Mouse (Mus musculus) MN1 (cell line): ENCODE measurements at regions not wholly inside any gene's neighbourhood (a gene's known extent, or its start where the extent isn't known, plus 50 kb on each side); places are given as distances from the start of the nearest gene placed in this dataset.

Experiments
- DNase-seq: peaks from one replicate; pipeline ENCODE4 v3.0.0-alpha.2; 2016; ENCODE audit warnings: low spot score

DNA sequence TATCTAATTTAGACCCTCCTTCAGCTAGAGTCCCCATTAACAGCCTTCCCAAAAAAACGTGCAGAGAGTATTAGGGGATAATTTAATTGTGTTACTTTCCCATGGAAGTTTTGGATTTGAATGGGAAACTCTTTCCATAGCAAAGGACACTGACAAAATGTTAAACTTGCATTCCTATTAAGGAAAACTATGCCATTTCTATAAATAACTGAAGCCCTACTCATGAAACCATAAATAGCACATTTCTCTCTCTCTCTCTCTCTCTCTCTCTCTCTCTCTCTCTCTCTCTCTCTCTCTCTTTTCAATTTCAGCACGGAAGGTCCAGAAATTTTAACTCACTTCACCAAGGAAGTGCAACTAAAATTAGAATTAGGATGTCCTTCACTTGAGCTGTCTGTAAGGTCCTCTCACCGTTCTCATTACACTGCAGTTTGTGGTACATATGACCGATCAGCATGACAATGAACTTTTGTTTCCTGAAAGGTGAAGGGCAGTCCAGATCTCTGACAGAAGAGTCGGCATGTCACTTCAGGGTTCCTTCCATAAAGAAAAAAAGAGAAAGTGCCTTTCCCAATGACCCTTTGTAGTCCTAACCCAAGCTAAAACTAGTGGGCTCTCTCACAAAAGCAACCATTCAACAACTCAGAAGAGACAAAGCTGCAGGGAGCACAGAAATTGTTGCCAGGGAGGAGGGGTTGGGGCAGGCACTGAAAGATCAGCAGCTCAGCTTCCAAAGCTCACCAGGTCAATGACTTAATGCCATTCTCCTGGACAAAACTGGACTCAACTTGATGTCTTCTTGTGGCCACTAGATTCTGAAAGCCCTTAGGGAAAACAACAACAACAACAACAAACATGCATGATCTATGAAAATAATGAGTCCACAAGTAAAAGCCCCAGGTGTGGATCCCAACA is 696.9 kb downstream of the Diaph3 start:
- DNase-seq, result no peak

DNA sequence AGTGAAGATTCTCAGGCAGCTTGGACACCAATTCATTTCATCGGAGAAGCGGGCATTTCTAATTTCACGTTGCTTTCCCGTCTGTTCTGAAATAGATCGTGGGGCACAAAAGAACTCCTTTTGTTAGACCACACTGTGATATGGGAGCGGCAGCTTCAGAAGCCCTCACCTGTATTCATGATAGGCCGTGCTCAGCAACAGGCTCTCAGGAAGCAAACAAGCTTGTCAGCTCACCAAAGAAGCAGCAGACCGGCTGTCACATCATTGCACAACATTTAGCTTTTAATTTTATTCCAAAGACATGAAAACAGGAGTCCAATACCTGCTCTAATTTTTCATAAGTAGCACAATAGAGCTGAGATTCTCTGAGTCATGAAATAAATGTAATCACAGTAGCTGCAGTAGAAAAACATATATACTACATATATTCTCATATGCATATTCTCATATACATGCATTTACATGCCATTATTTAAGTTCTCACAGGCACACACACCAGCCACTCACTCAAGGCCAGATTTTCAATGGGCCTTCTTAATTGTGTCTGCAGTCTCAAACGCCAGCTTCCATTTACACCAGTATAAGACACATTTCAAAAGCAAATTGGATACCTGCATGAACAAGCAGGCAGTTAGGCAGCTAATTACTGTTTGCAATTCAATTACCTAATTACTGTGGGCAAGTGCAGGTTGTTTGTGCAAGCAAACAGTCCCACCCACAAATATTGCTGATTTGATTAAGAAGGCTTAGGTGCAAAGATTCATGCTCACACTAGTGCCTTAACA is 698.9 kb downstream of the Diaph3 start:
- no peak for DNase-seq

DNA sequence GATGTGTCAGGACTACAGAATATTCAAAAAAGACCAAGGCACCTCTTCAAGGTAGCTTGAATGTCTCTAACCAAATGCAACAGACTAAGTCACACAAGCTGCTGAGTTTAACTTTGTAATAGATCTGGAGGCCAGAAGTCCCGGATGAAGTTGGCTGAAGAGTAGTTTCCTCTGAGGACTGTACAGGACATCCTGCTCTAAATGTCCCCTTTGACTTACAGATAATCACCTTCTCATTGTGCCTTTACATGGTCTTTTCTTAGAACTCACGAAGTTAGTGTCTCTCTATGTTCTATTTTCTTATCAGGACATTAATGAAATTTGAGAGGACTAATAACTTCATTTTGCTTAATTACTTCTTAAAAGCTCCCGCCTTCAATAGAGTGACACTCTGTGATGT is 703.7 kb downstream of the Diaph3 start:
- DNase-seq, result no peak

DNA sequence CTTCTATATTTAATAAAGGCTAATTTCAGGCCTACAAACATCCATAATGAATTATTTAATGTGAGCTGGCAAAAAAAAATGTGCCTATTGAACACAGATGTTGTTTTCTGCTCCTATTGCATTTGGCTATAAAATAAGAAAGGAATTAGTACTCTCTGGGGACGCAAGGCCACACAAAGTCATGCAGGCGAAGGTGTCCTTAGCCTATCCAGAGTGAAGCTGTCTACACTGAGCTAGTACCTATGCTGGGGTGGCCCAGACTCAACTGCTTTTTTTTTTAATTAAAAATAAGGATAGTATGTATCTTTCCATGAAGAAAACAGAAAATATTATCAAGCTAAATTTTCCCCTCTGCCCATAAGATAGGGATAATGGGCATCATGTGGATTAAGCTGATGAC is 705.7 kb downstream of the Diaph3 start:
- no peak for DNase-seq

DNA sequence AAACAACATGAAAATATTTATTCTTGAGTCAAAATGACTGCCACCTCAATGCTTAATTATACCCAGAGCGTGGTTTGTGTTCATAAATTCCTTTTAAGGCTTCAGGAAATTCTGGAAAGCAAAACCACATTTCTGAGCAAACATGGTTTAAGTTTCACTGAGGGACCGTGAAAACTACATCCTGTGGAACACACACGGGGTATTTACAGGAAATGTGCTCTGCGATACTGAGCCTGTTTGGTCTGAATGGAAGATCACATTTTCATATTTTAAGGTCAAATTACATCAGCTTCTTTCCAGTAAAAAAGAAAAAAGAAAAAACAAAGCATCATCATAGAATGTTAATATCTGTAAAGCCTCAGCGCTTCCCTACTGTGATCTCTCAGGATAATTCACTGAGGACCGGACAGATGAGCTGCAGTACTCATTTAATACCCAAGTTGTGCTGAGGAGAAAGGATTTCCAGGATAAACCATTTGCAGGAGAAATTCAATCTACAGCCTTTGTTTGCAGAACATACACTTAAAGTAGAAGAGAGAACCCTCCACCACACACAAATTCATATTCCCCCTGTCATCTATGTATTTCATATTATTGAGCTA is 709.7 kb downstream of the Diaph3 start:
- no peak for DNase-seq

DNA sequence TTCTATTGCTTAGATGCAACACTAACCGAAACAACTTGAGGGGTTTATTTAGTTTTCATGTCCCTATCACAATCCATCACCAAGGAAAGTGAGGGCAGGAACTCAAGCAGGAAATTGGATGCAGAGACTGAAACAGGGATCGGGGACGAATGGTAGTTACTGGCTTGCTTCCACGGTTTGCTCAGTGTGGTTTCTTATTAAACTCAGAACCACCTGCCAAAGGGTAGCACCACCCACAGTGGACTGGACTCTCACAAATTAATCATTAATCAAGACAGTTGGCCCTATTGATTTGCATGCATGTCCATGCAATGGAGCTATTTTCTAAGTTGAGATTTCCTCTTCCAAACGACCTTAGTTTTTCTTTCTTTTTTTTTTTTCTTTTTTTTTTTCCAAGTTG is 719.2 kb downstream of the Diaph3 start:
- no peak for DNase-seq

DNA sequence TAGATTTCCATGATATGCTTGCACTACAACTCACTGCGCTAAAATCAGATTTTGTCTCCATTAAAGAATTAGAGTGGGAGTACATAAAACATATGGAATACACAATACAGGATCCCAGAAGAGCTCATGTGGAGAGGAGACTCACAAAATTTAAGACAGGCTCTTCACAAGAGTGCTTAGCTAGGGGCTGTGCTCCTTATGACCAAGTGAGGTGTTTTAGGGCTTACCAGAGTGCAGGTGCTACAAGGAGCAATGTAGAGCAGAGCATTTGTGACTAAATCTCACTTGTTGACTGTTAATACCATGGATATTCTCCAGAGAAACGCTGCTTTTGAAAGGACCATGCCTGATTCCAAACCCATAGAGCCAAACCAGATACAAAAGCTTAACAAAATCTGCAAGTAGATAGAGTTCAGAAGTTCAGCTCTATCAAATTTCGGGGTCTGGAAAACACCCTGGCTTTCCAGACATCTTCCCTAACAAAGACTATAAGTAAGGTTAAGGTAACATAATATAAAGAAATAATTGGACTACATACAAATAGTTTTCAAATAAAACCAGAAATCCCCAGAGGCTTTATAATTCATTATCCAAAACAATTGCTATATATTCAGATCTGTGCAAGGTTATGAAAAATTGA is 721.0 kb downstream of the Diaph3 start:
- no peak for DNase-seq

DNA sequence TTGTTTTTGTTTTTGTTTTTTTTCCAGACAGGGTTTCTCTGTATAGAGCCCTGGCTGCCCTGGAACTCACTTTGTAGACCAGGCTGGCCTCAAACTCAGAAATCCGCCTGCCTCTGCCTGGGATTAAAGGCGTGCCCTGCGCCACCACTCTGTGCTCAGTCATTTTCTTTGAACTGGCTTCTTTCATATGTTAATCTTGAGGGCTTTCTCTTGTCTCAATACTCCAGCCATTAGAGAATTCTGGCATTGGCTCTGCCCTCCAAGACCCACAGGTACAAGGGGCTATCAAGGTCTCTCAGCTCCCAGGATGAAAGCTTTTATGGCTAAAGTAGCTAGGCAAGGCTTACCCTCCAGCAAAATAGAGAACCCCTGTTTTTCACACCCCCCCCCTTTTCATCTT is 744.2 kb downstream of the Diaph3 start:
- DNase-seq, result no peak

DNA sequence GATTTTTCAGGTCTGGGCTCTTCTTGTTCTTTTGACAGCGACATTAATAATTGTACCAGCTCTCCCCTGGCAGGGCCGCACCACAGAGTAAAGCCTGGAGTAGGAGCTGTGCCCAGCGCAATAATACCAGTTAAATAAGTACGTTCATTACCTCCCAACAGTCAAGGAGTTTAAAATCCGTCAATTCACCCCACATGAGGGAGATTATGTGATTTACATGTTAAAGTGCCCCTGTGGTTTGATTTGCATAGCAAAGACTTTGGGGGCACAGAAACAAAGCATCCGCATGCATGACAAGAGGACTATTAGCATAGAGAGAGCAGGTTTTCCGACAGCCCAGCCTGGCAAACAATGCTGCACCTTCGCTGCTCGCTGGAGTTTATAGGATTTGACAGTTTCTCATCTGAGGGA is 745.1 kb downstream of the Diaph3 start:
- DNase-seq, result no peak

DNA sequence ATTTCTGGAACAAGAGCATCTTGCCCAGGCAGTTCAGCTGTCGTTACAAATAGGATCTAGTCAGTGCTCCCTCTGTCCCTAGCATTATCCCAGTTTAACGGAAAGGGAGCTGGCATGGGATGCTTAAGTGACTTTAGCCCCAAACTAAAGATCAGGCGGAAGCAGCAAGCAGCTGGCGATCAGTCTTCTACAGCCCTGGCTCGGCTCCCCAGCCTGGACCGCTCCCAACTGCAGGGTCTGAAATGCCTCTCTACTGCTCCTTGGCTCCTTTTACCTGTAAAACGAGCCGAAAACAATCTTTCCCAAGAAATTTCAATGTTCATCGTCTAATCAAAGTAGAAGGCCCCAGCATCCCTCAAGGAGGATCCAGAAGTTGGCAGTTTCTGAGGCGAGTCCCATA is 745.5 kb downstream of the Diaph3 start:
- DNase-seq, result no peak

DNA sequence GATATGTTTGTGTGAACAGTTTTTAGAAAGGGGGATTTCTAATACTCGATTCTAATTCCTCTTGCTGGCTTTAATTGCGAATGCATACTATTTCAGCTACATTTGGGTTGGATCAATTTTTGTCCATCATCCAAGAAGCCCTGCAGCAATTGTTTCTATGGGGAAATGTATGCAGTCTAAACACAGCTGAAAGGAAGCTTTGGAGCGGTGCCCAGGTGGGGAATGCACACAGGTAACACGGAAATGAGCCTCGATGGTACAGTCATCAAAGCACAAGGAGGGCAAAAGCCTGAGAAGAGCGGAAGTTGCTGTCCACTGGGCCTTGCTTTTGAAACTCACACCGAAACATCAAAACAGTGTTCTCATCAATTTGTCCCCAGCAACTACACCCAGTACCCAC is 746.0 kb downstream of the Diaph3 start:
- no peak for DNase-seq

DNA sequence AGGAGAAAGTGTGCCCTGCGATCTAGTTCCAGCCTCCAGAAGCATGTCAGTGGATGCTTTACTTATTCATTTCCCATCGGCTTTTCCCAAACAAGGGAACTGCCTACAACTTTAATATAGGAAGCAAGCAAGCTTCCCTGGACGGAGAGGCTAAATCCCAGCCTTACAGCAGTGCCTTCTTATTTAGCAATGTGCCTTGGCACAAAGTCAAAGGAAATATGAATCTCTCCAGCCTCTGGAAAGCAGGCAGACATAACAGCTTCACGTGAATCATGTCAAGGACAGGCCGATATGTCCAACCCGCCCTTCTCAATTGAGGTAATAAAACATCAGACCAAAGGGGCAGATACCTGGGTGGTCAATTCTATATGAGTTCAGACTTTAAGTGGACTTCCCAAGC is 755.9 kb downstream of the Diaph3 start:
- DNase-seq, result no peak

DNA sequence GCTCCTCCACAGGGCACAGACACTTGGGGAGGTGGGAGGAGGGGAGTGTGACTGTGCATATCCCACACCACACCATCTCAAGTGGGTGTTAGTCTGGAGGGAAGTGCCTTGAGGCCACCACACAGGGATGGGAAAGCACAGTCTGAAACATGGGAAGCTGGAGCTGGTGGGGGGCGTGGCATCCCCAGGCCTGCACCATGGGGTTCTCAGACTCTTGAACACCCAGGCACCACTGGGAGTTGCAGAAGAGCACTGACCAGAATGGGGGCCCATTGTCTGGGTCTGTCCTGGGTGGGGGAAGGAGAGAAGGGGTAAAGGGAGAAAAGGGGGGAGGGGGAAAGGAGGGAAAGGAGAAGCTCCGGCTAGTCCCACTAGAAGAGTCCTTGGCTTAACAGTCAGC is 776.0 kb downstream of the Diaph3 start:
- DNase-seq, result no peak

DNA sequence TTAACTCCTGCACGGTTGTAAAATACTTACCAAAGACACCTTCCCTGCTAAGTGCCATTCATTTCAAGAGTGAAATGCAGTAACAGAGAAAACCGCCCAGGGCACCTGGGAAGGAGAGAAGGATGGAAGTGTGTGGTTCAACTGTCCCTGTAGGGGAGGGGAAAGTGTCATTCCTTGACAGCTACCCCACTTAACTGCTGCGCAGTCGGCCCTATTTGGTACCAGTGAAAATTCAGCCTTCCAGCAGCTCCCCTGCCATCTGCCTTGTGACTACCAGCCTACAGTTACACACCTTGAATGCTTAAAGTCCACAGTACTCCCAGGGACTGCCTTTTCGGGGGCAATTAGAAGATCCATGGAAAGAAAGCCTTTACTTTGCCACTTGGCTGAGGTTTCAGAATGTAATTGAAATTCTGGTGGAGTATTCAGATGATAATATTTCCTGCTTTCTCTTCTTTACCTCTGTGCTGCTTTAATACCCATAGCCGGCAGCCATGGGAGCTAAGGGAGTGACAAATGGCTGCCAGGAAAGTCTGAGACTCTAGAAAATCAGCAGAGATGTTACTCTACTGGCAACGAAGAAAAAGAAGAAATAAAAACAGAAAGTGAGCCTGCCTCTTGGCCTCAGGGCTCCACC is 780.5 kb downstream of the Diaph3 start:
- DNase-seq, result no peak

DNA sequence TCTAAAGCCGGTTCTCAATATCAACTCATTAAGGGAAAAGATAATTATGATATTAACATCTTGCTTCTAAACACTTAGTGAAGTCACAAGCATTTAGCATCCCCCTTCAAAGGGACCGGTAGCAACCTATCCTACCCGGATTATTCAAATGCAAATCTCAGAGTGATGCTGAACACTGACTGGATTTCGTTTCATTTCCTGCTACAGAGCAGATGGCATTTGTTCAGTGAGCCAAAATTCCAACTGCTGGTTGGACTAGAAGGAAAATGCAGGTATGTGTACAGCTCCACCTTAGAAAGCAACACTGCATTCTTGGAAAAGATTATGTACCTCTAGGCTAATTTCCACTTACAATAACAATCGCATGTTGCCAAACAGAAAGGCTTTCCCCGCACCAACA is 782.5 kb downstream of the Diaph3 start:
- no peak for DNase-seq

DNA sequence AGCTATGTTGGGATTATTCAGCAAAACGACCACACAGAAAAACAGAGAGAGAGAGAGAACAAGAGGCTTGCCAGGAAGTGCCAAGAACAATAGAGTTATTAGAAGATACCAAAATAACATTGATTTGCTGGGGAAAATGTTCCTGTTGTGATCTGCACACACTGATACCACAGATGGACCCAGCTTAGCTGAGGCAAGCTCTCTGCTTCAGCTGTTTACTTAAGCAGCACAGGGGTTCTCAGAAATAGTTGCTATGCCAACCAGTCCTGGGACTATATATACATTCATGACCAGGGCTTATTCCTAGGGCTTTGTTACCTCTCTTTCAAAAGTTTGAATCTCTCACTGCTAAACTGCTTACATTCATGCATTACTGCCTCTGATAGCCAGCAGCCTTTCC is 790.5 kb downstream of the Diaph3 start:
- no peak for DNase-seq

DNA sequence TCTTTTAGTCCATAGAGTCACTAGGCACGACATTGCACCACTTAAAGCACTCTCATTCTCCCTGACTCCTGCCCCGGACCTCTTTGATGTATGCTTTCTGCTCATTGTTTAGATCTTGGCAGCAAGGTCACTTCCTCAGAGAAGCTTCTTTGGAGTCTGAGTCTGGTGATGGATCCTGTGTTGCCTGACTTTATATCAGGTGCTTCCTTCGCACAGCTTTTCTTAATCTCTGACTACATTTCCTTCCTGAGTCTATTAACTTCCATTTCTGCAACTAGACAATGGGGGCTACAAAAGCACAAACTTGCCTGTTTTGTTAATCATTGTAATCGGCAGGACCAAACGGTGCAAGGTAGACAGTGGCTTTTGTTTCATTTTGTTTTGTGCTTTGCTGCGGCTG is 802.0 kb downstream of the Diaph3 start:
- DNase-seq, result no peak

DNA sequence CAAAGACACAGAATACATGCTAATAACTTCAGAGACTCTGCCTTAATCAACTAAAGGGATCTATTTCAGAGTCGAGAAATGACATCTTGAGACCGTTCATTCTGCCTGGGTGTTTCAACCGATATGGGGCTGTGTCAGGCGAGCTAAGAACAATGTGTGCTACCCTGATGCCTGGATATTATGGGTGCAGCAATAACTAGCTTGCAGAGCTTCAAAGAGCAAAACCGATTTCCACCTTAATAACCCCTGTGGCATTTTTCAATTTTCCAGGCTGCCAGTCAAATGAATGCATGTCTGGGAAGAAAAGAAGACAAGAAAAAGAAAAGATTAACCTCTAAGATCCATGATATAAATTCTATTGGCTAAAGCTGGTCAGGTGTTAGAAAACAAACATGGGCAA is 804.0 kb downstream of the Diaph3 start:
- DNase-seq, result no peak

DNA sequence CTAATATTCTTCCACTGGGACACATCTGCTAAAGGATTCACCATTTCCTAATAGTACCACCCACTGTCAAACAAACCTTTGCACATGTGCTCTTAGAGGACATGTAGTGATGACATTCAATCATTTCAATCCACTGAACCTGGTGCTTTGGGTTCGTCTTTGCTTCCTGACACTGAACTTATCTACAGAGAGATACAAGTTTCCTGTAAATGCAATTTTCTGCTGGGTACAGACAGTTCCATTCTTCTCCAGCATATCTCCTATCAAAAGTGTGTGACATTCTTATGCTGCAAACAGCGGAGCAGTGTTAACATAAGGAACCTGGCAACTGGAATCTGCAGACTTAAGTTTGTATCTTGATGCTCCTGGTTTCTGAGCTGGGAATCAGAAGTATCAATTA is 805.8 kb downstream of the Diaph3 start:
- no peak for DNase-seq

DNA sequence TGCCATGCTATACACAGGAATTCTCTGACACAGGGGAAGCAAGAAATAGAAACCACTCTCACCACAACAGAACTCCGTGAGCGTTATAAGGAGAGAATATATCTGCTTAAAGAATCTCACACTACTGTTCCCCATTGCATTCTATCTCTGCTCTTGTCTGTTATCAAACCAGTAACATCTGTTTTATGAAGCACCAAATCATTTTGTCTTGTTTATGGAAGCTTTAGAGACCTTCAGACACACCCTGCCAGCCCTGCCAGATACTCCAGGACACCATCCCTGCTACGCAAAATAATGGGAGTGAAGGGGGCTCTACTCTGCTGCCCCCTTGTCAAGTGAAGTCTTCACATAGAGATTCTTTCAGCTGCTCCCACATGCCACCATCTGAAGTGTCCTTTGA is 811.9 kb downstream of the Diaph3 start:
- DNase-seq, result no peak

DNA sequence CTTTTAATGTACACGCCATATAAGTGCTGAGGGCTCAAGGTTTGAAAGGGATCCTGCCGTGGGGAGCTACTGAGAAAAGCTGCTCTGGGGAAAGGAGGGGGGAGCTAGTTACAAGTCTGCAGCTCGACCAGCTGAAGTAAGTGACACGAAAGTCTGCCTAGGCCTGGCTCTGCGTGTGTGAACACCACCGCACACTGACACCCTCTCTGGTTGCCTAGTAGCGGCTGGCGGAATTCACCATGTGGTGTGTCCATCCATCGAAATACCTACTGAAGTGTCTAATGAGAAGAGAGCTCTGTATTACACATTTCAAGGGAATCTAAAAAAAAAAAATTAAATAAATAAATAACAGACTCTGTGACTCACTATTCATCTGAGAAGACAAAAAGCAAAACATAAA is 813.4 kb downstream of the Diaph3 start:
- DNase-seq, result no peak

DNA sequence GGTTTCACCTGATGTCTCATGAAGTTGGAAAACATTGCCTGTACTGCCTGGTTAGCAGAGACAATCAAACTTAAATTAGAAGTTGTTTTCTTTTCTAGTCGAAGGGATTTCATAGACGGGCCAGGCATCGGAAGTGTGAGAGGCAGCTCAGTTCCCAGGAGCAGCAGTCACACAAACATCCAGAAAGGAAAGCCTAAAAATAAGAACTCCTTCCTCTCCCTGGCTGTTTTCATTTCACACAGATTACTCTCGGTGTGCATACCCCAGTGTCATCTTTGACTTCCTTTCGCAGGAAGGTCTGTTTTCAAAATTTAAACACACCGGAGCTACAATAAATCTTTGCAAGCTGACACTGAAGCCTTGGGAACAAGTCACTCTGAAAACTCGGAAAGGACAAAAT is 818.7 kb downstream of the Diaph3 start:
- DNase-seq, result no peak
